In genomic region chr17:34911945-34912351, GRCm38 (mm10) we compare ENCODE assay signal across 9 mouse cellular contexts. TPM values are rescaled to one million over a fixed set of nuclear protein-coding genes. Genes with fewer than 3 reads are reported as not detected.
A peak's percentile ranks its signal among the peaks of the same experiment; 100 is the strongest.
DNase-seq lines count a peak whose midpoint lies in the region; TF ChIP-seq lines count a peak whose summit lies in the region.
"Had no signal": no experiment of that assay in that cellular context is flagged by ENCODE, and none has a peak within 500 bp of the region (broad histone marks: within the 10 kb centered on the region; RNA-seq: fewer than 3 reads in every experiment).

No protein-coding gene starts in this region.

- H3K9me3 ChIP-seq in E14TG2a.4 (ENCODE audit: low read length), result no peaks in the 10 kb centered on the region
- H3K9me3 ChIP-seq: heart, embryonic 13.5 days had no signal

- peak; percentile 92 for TF ChIP-seq CTCF in E14TG2a.4 (conservative IDR thresholded peaks at IDR 0.05; ENCODE audit: low read length)
- peak; percentile 92 for TF ChIP-seq CTCF in bone marrow macrophage, adult 2 months (IDR thresholded peaks at IDR 0.05; ENCODE audit: low read depth, low read length)
- TF ChIP-seq CTCF in embryonic fibroblast, embryonic 13.5 days (IDR thresholded peaks at IDR 0.05; ENCODE audit: borderline replicate concordance, insufficient read depth, low read length), result peak; percentile 97

- H3K4me3 ChIP-seq in E14TG2a.4 (replicated peaks; ENCODE audit: low read length), result peak overlapping the region; percentile 79
- no peak overlapping the region for H3K4me3 ChIP-seq in bone marrow macrophage, adult 2 months (ENCODE audit: insufficient read depth, low read length)
- no peak overlapping the region for H3K4me3 ChIP-seq in embryonic fibroblast, embryonic 13.5 days (ENCODE audit: insufficient read depth, low read length)
- H3K4me3 ChIP-seq: heart, embryonic 13.5 days had no signal

- H3K27ac ChIP-seq in bone marrow macrophage, adult 2 months (ENCODE audit: insufficient read depth, low read depth, low read length), result no peak overlapping the region
- H3K27ac ChIP-seq in embryonic fibroblast, embryonic 13.5 days (ENCODE audit: insufficient read depth, low read length), result no peak overlapping the region
- H3K27ac ChIP-seq: heart, embryonic 13.5 days had no signal

- TF ChIP-seq POLR2A in bone marrow macrophage, adult 2 months (IDR thresholded peaks at IDR 0.05; ENCODE audit: borderline replicate concordance, low read depth, low read length), result no peak
- no peak for TF ChIP-seq POLR2A in embryonic fibroblast, embryonic 13.5 days (IDR thresholded peaks at IDR 0.05; ENCODE audit: low read depth, low read length)

- no peaks in the 10 kb centered on the region for H3K27me3 ChIP-seq in E14TG2a.4 (ENCODE audit: insufficient read depth, low read length)
- H3K27me3 ChIP-seq: heart, embryonic 13.5 days had no signal

- peaks cover 92% of the 10 kb centered on the region for H3K4me1 ChIP-seq in E14TG2a.4 (replicated peaks; ENCODE audit: low read depth, low read length)
- H3K4me1 ChIP-seq in bone marrow macrophage, adult 2 months (ENCODE audit: control insufficient read depth, insufficient read depth, low read length), result no peaks in the 10 kb centered on the region
- no peaks in the 10 kb centered on the region for H3K4me1 ChIP-seq in embryonic fibroblast, embryonic 13.5 days (ENCODE audit: control insufficient read depth, insufficient read depth, low read length)

- peaks cover 71% of the 10 kb centered on the region for H3K36me3 ChIP-seq in E14TG2a.4 (ENCODE audit: insufficient read depth, low read length)

- peak; percentile 87 for DNase-seq in heart, postnatal 4 days
- peak; percentile 36 to 55 for DNase-seq in layer of hippocampus, postnatal 36 days
- DNase-seq in lung, postnatal 25 days (ENCODE audit: low spot score), result peak; percentile 81
- DNase-seq in retina, postnatal 1 day, result peak; percentile 77
- peak; percentile 84 to 90 for DNase-seq in thymus, postnatal 36 days

RNA-seq across cellular contexts. Expression of gene Slc44a4, which starts 2.3 kb away (rescaled TPM):
- not detected in 2 replicates for polyA plus RNA-seq in bone marrow macrophage, adult 2 months (2012; ENCODE audit: insufficient read depth, insufficient read length, missing spikeins)
- not detected in 2 replicates for polyA plus RNA-seq in embryonic fibroblast, embryonic 13.5 days (2011; ENCODE audit: insufficient read length, low read depth, missing spikeins)
- not detected for total RNA-seq in heart, postnatal 4 days (2021)
- under 1 TPM in 1 of 2 experiments, not detected in 1; 0.28 TPM for total RNA-seq in layer of hippocampus, postnatal 36 days (2021)

RNA-seq across cellular contexts. Expression of gene Ehmt2, which starts 13.7 kb away (rescaled TPM):
- polyA plus RNA-seq in bone marrow macrophage, adult 2 months (2012; ENCODE audit: insufficient read depth, insufficient read length, missing spikeins), result 145 and 150 TPM in 2 replicates
- 84.7 and 94.2 TPM in 2 replicates for polyA plus RNA-seq in embryonic fibroblast, embryonic 13.5 days (2011; ENCODE audit: insufficient read length, low read depth, missing spikeins)
- total RNA-seq in heart, postnatal 4 days (2021), result 10 to 100 TPM; 55.7 to 56.8 TPM
- 100 to 1,000 TPM; 175 to 182 TPM for total RNA-seq in layer of hippocampus, postnatal 36 days (2021)

RNA-seq across cellular contexts. Expression of gene C2, which starts 13.9 kb away (rescaled TPM):
- not detected in 2 replicates for polyA plus RNA-seq in bone marrow macrophage, adult 2 months (2012; ENCODE audit: insufficient read depth, insufficient read length, missing spikeins)
- polyA plus RNA-seq in embryonic fibroblast, embryonic 13.5 days (2011; ENCODE audit: insufficient read length, low read depth, missing spikeins), result 3.0 and 6.6 TPM in 2 replicates
- total RNA-seq in heart, postnatal 4 days (2021), result 1 to 10 TPM; 3.0 to 3.7 TPM
- total RNA-seq in layer of hippocampus, postnatal 36 days (2021), result 1 to 10 TPM in 1 of 2 experiments, under 1 TPM in 1; 0.22 to 2.0 TPM

RNA-seq across cellular contexts. Expression of gene Neu1, which starts 19.1 kb away (rescaled TPM):
- polyA plus RNA-seq in bone marrow macrophage, adult 2 months (2012; ENCODE audit: insufficient read depth, insufficient read length, missing spikeins), result 73.6 and 73.9 TPM in 2 replicates
- polyA plus RNA-seq in embryonic fibroblast, embryonic 13.5 days (2011; ENCODE audit: insufficient read length, low read depth, missing spikeins), result 10.0 and 11.3 TPM in 2 replicates
- total RNA-seq in heart, postnatal 4 days (2021), result 10 to 100 TPM; 10.1 to 11.7 TPM
- 10 to 100 TPM; 37.6 to 41.2 TPM for total RNA-seq in layer of hippocampus, postnatal 36 days (2021)

RNA-seq across cellular contexts. Expression of gene Gm20547, which starts 30.1 kb away (rescaled TPM):
- 0.27 TPM in 1 of 2 replicates, not detected in the other for polyA plus RNA-seq in bone marrow macrophage, adult 2 months (2012; ENCODE audit: insufficient read depth, insufficient read length, missing spikeins)
- polyA plus RNA-seq in embryonic fibroblast, embryonic 13.5 days (2011; ENCODE audit: insufficient read length, low read depth, missing spikeins), result 0.58 TPM in 1 of 2 replicates, not detected in the other
- total RNA-seq in heart, postnatal 4 days (2021), result not detected
- not detected for total RNA-seq in layer of hippocampus, postnatal 36 days (2021)
- polyA plus RNA-seq: heart, embryonic 13.5 days had no signal
